Mouse (Mus musculus) intestine, embryonic 16.5 days (tissue): ENCODE measurements around the gene Lage3. TPM values are rescaled to one million over a fixed set of nuclear protein-coding genes. Genes with fewer than 3 reads are reported as not detected.
"Not testable (repeated sequence)": the region's sequence is repeated elsewhere in the genome, so short reads cannot be mapped to it uniquely, and the experiment has no call there.

Experiments used
- ATAC-seq: fragments of 200-750 bp; cut with Nextera tagmentation; 2 replicates; pipeline ENCODE4 v1.8.0; 2017; ENCODE audit warnings: moderate TSS enrichment, moderate library complexity
- H3K27ac ChIP-seq: fragments of 300-500 bp; sonication (generic); 2 replicates; pipeline ENCODE4 v1.5.1; 2014; ENCODE audit warnings: mild to moderate bottlenecking, low read length
- H3K27me3 ChIP-seq: fragments of 300-500 bp; sonication (generic); replicated peaks from 2 replicates; pipeline ENCODE4 v1.6.1; 2014; ENCODE audit warnings: low read length, control low read depth, mixed read lengths; ENCODE audit not compliant: control insufficient read depth, insufficient read depth
- H3K36me3 ChIP-seq: fragments of 300-500 bp; sonication (generic); 2 replicates; pipeline ENCODE4 v1.6.1; 2014; ENCODE audit warnings: low read length, control low read depth; ENCODE audit not compliant: control insufficient read depth, insufficient read depth
- H3K4me1 ChIP-seq: fragments of 300-500 bp; sonication (generic); 2 replicates; pipeline ENCODE4 v1.6.1; 2014; ENCODE audit warnings: low read length, control low read depth, mixed read lengths; ENCODE audit not compliant: control insufficient read depth, insufficient read depth
- H3K4me2 ChIP-seq: fragments of 300-500 bp; sonication (generic); 2 replicates; pipeline ENCODE4 v1.6.1; 2014; ENCODE audit warnings: low read depth, low read length, control low read depth
- H3K4me3 ChIP-seq: fragments of 300-500 bp; sonication (generic); 2 replicates; pipeline ENCODE4 v1.5.1; 2014; ENCODE audit warnings: mild to moderate bottlenecking, low read length
- H3K9ac ChIP-seq: fragments of 300-500 bp; sonication (generic); 2 replicates; pipeline ENCODE4 v1.6.1; 2014; ENCODE audit warnings: low read depth, low read length
- H3K9me3 ChIP-seq: fragments of 300-500 bp; sonication (generic); 2 replicates; pipeline ENCODE4 v1.6.1; 2016; ENCODE audit warnings: low read length, control low read depth; ENCODE audit not compliant: control insufficient read depth
- WGBS: fragments of 180-500 bp; shearing (Covaris S2); extraction: QIAGEN DNeasy Blood & Tissue Kit; methylation state at CpG from one replicate; pipeline ENCODE4 v1.1.7; 2014; 5-methylcytosine and 5-hydroxymethylcytosine counted together
- polyA plus RNA-seq: library from polyadenylated mRNA; unstranded; fragments of >200 nt; fragmentation: Nextera tagmentation; extraction: Ambion mirVana; gene quantifications from 2 replicates; pipeline ENCODE4 v1.2.1, GENCODE M21; 2015

The Lage3 gene
- polyA plus RNA-seq, 1 experiment from 2014 or later, result 84.4 TPM

DNA sequence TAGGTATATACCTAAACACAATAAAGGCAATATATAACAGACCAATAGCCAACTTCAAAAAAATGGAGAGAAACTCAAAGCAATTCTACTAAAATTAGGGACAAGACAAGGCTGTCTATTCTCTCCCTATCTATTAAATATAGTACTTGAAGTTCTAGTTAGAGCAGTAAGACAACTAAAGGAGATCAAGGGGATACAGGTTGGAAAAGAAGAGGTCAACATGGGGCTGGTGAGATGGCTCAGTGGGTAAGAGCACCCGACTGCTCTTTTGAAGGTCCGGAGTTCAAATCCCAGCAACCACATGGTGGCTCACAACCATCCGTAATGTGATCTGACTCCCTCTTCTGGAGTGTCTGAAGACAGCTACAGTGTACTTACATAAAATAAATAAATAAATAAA lies 3.7 kb upstream of the Lage3 start:
- not testable (repeated sequence) for H3K27me3 ChIP-seq, ATAC-seq
- WGBS, result 78% methylated on average over 3 of the region's 3 CpGs

DNA sequence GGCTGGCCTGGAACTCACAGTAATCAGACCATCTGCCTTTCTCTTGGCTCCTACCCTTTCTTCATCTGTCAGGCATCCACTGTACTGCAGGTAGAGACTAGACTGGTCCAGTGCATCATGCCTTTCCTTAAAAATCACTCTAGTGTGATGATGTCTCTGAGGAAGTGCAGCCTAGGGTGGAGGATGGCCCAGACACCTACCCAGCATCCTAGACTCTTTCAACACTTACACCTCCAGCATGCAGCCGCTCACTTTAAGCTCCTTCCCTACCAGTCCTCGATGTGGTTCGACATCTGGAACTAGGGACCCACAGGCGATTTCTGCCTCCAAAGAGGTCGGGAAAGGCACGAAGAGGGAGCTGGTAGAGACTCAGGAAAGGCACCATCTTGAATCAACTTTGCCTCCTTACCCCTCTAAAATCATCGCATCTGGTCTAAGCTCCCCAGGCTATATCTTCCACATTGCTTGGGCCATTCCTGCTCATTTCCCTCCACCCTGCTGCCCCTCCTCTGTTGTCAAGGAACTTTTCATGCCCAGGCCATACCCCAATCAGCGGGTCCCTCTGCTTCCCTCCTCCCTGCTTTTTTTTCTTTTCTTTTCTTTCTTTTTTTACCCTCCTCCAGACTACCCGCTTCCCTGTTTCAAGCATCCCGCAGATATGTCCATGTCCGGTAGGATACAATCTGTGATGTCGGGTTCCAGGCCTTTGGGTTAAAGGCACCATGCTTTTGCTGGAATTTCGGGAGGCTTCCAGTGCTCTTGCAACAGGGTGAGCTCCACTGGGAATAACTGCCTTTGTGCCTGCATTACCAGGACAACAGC lies 562 bp downstream of the Lage3 start:
- Histone ChIP-seq H3K9ac (peak overlapping the region; percentile 60), H3K9me3 (no peaks in the 10 kb centered on the region), H3K4me1 (no peaks in the 10 kb centered on the region), H3K27ac (no peak overlapping the region; the same call in 1 of the 2 replicates), H3K27me3 (no peaks in the 10 kb centered on the region), H3K4me2 (peak overlapping the region; percentile 53), H3K36me3 (no peaks in the 10 kb centered on the region), H3K4me3 (peak overlapping the region; percentile 54)
- WGBS, result 21% methylated on average over 13 of the region's 13 CpGs
- ATAC-seq, result peak; percentile 63

More for the DNA sequence above, 3.7 kb upstream of the Lage3 start:
- not testable (repeated sequence) for H3K9me3 ChIP-seq, H3K4me1 ChIP-seq, H3K36me3 ChIP-seq, H3K27ac ChIP-seq, H3K9ac ChIP-seq, H3K4me3 ChIP-seq, H3K4me2 ChIP-seq

DNA sequence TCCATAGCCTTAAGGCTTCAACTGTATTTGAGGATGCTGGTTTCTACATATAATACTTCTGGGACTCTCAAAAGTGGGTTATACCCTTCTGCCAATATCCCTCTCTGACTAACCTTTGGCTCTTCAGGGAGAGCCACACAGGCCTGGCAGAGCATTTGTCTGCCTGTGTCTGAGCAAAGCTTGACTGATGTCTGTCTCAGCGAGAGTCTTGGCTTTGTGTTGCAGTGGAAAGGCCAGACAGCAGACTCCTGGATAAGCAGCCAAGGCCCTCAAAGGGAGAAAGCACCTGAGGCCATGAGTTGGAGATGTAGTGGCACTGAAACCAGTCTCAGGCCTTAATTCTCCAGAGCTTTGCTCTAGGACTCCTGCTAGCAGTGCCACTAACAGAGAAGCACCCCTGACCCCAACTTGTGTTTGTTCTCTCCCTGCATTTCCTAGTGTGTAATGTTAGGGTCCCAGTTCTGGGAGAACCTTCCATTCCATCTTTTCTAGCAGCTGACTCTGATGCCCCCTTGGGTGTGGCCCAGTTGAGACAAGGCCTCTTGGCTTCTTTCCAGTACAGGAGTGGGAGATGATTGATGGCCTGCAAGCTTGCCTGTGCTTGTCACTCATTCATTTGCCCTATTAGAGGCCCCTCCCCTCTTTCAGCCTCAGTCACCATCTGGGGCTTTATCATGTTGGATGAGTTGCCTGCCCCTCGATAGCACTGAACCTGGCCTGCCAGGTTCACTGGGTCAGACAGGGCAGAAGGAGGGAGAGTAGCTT lies 23.1 kb downstream of the Lage3 start:
- ATAC-seq, result no peak
- Histone ChIP-seq H3K4me2 (peak overlapping the region; percentile 61; the same call in 1 of the 2 replicates), H3K9me3 (no peaks in the 10 kb centered on the region), H3K9ac (no peak overlapping the region), H3K4me1 (peaks cover 12% of the 10 kb centered on the region), H3K36me3 (no peaks in the 10 kb centered on the region), H3K27ac (no peak overlapping the region), H3K4me3 (no peak overlapping the region), H3K27me3 (no peaks in the 10 kb centered on the region)
- 45% methylated on average over 2 of the region's 2 CpGs for WGBS

DNA sequence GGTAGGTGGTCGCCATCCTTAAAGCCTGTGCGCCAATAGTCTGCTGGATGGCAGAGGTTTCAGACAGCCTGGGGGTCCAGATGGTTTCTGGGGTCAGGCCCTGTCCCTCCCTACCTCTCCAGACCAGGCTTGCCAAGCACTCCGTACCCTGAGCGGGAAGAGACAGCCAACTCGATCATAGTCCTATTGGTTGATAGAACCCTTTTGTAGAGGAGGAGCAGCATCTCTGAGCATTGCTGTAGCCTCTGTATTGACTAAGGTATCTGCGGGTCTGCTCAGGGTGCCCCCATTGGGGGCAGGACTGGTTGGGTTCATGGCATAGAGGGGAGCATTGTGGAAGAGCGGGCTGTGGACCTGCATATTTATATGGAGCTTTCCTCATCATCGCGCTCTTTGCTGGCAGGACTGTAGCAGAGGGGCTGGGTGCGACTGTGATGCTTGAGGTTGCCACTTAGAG lies 24.2 kb downstream of the Lage3 start:
- H3K9ac ChIP-seq, result peak overlapping the region; percentile 71
- no peak overlapping the region for H3K27ac ChIP-seq
- peaks cover 12% of the 10 kb centered on the region for H3K4me1 ChIP-seq
- no peaks in the 10 kb centered on the region for H3K27me3 ChIP-seq
- H3K4me2 ChIP-seq, result peak overlapping the region; percentile 61
- H3K9me3 ChIP-seq, result no peaks in the 10 kb centered on the region
- H3K4me3 ChIP-seq, result peak overlapping the region; percentile 51
- no peak; the same call in 1 of the 2 replicates for ATAC-seq
- H3K36me3 ChIP-seq, result no peaks in the 10 kb centered on the region
- WGBS, result 23% methylated on average over 10 of the region's 10 CpGs

DNA sequence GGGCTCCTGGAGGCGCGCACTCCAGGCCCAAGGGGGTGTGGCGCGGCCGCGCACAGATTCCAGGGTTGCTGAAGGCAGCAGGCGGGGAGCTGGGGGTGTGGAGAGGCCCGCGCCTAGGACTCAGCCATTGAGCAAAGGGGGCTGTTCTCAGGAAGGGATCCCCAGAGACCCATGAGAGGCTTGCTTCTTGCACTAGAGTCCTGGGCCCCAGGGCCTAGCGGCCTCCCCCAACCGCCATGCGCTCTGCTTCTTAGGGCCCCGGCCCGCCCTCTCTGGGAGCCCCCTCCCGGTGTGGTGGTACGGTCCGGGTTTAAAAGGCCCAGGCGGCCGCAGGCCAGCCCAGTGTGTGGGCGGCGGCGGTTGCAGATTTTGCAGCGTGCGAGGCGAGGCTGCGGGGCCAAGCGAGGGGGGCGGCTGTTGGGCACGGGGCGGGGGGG lies 24.7 kb downstream of the Lage3 start, which contains the start of gene Plxna3:
Gene Plxna3, plus strand, starts transcription at position 342 of the 437 bp plus-strand sequence.
- Histone ChIP-seq H3K27ac (peak within 1 kb of the TSS; percentile 68), H3K36me3 (no peaks in the 10 kb centered on the region), H3K9ac (peak within 1 kb of the TSS; percentile 71), H3K4me2 (peak within 1 kb of the TSS; percentile 61), H3K4me3 (peak within 1 kb of the TSS; percentile 51), H3K27me3 (no peaks in the 10 kb centered on the region), H3K9me3 (no peaks in the 10 kb centered on the region), H3K4me1 (peaks cover 12% of the 10 kb centered on the region)
- peak; percentile 98 for ATAC-seq
- 24% methylated on average over 29 of the region's 30 CpGs for WGBS

DNA sequence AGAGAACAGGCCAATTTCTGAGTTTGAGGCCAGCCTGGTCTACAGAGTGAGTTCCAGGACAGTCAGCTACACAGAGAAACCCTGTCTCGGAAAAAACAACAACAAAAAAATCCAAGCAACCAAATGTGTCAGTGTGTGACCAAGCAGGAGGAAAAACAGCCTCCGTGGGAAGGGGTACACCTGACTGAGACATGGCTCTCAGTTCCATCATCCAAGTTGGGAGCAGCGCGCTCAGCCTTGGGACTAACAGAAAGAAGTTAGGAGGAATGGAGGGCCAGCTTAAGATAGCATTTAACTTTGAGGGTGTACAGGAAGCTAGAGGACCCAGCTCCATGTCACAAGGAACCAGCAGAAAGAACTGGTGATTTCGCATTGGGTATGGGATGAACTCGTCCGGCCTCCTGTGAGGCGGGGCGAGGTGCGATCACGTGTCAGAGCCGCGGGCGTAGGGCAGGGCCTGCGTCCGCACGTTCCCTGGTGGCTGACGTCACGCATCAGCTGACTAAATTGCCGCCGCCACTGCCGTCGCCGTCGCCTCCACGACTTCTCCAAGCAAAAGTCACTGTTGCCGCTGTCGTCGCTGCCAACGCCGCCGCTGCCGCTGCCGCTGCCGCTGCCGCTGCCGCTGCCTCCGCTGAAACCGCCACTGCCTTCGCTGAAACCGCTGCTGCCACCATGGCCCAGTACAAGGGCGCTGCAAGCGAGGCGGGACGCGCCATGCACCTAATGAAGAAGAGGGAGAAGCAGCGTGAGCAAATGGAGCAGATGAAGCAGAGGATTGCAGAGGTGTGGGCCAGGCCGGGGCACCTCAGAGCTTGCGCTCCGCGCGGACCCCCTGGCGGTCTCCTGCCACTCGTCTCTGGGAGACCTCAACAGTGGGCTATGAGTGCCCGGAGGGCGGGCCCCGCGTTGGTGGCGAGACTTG lies 40.6 kb downstream of the Lage3 start, which contains the start of gene Fam50a:
Gene Fam50a, plus strand, starts transcription at position 494 of the 925 bp plus-strand sequence.
- 16% methylated on average over 57 of the region's 59 CpGs for WGBS
- Histone ChIP-seq H3K9me3 (no peaks in the 10 kb centered on the region), H3K27ac (peak within 1 kb of the TSS; percentile 75), H3K4me1 (no peaks in the 10 kb centered on the region), H3K4me2 (peak within 1 kb of the TSS; percentile 68), H3K9ac (peak within 1 kb of the TSS; percentile 85), H3K27me3 (no peaks in the 10 kb centered on the region), H3K4me3 (peak within 1 kb of the TSS; percentile 68), H3K36me3 (peaks cover 8% of the 10 kb centered on the region)
- peak; percentile 99 for ATAC-seq

DNA sequence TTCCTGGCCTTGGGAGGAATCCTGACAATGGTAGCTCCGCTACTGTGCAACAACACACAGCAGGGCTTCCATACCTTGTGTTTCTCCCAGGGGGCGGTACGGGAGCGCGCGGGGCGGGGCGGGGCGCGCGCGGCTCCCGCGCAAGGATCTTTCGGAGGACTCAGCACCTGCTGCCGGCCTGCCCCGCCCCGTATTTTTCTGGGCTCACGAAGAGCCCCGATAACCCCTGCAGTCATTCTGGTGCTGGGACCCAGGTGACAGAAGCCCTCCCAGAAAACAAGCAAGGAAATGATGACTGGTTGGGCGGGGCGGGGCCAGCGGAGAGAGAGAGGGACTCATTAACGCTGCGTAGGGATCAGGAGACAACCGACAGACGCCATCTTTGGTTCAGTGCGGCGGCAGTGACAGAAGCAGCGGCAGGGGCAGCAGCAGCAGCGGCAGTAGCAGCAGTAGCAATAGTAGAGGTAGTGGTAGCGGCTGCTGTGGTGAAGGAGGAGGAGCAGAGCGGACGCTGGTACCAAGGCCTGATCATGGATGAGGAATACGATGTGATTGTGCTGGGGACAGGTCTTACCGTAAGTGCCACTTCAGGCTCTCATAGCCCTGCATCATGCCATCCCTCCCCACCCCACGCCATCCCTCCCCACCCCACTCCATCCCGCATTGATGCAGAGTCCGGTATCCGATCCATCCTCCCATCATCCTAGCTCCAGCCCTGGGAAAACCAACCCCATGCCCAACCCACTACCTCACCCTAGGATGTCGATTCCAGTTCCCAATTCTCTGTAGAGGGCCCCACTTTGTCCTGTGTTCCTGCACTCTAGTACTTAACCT lies 48.3 kb downstream of the Lage3 start, which contains the start of gene Gdi1:
Gene Gdi1, plus strand, starts transcription at position 132 of the 834 bp plus-strand sequence.
- peak within 1 kb of the TSS; percentile 58 for H3K4me3 ChIP-seq
- peak within 1 kb of the TSS; percentile 62 for H3K4me2 ChIP-seq
- H3K9me3 ChIP-seq, result no peaks in the 10 kb centered on the region
- no peaks in the 10 kb centered on the region for H3K4me1 ChIP-seq
- WGBS, result 11% methylated on average over 41 of the region's 41 CpGs
- H3K27ac ChIP-seq, result peak within 1 kb of the TSS; percentile 83
- no peaks in the 10 kb centered on the region for H3K27me3 ChIP-seq
- H3K36me3 ChIP-seq, result peaks cover 7% of the 10 kb centered on the region
- ATAC-seq, result peak; percentile 85
- peak within 1 kb of the TSS; percentile 74 for H3K9ac ChIP-seq
